Mouse (Mus musculus) hindlimb bud, embryonic 11.5 days (tissue): ENCODE measurements around the gene Rnd3.

Experiments used
- DNase-seq: peaks from one replicate; pipeline ENCODE4 v3.0.0-alpha.2; 2012; ENCODE audit warnings: low read depth, low spot score; ENCODE audit errors: extremely low spot score

The Rnd3 gene

GRCm38 (mm10) chr2:51132181-51132580, 16.7 kb downstream of the Rnd3 start:
- DNase-seq, result no peak

- no peak for DNase-seq
These were observed 20.8 kb downstream of the Rnd3 start for GRCm38 (mm10) chr2:51128090-51128489.

GRCm38 (mm10) chr2:51110271-51110670, 38.6 kb downstream of the Rnd3 start:
- DNase-seq, result no peak

GRCm38 (mm10) chr2:51108631-51109030, 40.3 kb downstream of the Rnd3 start:
- DNase-seq, result no peak

- no peak for DNase-seq
These were observed 47.7 kb downstream of the Rnd3 start for GRCm38 (mm10) chr2:51101187-51101586.

GRCm38 (mm10) chr2:51099987-51100386, 48.9 kb downstream of the Rnd3 start:
- DNase-seq, result no peak

GRCm38 (mm10) chr2:51099240-51099639, 49.7 kb downstream of the Rnd3 start:
- no peak for DNase-seq

GRCm38 (mm10) chr2:51090688-51091087, 58.2 kb downstream of the Rnd3 start:
- no peak for DNase-seq

GRCm38 (mm10) chr2:51090049-51090448, 58.9 kb downstream of the Rnd3 start:
- no peak for DNase-seq

- no peak for DNase-seq
These were observed 59.9 kb downstream of the Rnd3 start for GRCm38 (mm10) chr2:51088843-51089573.

- DNase-seq, result no peak
These were observed 60.8 kb downstream of the Rnd3 start for GRCm38 (mm10) chr2:51088123-51088453.

GRCm38 (mm10) chr2:51087307-51088122, 61.4 kb downstream of the Rnd3 start:
- DNase-seq, result no peak

- no peak for DNase-seq
These were observed 63.8 kb downstream of the Rnd3 start for GRCm38 (mm10) chr2:51085155-51085554.

- DNase-seq, result no peak
These were observed 66.1 kb downstream of the Rnd3 start for GRCm38 (mm10) chr2:51082714-51083351.
